Comparison of ENCODE assay signal across 18 mouse cellular contexts in genomic region chr2:117328521-117329285, GRCm38 (mm10). TPM values are rescaled to one million over a fixed set of nuclear protein-coding genes. Genes with fewer than 3 reads are reported as not detected.
DNase-seq lines count a peak whose midpoint lies in the region; ATAC-seq and TF ChIP-seq lines count a peak whose summit lies in the region.
"Had no signal": no experiment of that assay in that cellular context is flagged by ENCODE, and none has a peak within 500 bp of the region (broad histone marks: within the 10 kb centered on the region; RNA-seq: fewer than 3 reads in every experiment).

No protein-coding gene starts in this region.

- no peaks in the 10 kb centered on the region for H3K4me1 ChIP-seq in hindbrain, embryonic 13.5 days (replicated peaks)
- H3K4me1 ChIP-seq in stomach, postnatal 0 days (replicated peaks; ENCODE audit: control insufficient read depth, insufficient read depth) = no peaks in the 10 kb centered on the region
- H3K4me1 ChIP-seq: heart, embryonic 13.5 days; hindbrain, embryonic 10.5 days; midbrain, embryonic 10.5 days had no signal

- H3K36me3 ChIP-seq in hindbrain, embryonic 13.5 days = no peaks in the 10 kb centered on the region
- H3K36me3 ChIP-seq in stomach, postnatal 0 days (ENCODE audit: control insufficient read depth, insufficient read depth, low read length) = no peaks in the 10 kb centered on the region
- H3K36me3 ChIP-seq: heart, embryonic 13.5 days; hindbrain, embryonic 10.5 days; midbrain, embryonic 10.5 days had no signal

- DNase-seq in lung, postnatal 25 days (ENCODE audit: low spot score) = peak; percentile 32
- no peak for DNase-seq in lung, postnatal 10 days
- DNase-seq in brain, embryonic 14.5 days (ENCODE audit: low read depth) = peak; percentile 15
- DNase-seq in naive thymus-derived CD4-positive, alpha-beta T cell, adult 2 months (ENCODE audit: low read depth) = peak; percentile 59
- no peak for DNase-seq in adrenal gland, adult (ENCODE audit: inconsistent age in 2 of 2, low spot score in 1 of 2)
- DNase-seq in stomach, postnatal 0 days (ENCODE audit: low spot score) = no peak
- DNase-seq: adrenal gland, adult 2 months; cerebellum, adult 9-10 months; gastrocnemius, postnatal 25 days; kidney, postnatal 10 days; liver; right cerebral cortex, adult 18-20 months had no signal

- TF ChIP-seq CTCF in brain, embryonic 14.5 days (IDR thresholded peaks at IDR 0.05; ENCODE audit: borderline replicate concordance, extremely low read depth, insufficient read depth, insufficient read length) = no peak
- no peak for TF ChIP-seq CTCF in stomach, postnatal 0 days (IDR thresholded peaks at IDR 0.05; ENCODE audit: low read depth)

- TF ChIP-seq POLR2A in brain, embryonic 14.5 days (IDR thresholded peaks at IDR 0.05; ENCODE audit: borderline replicate concordance, extremely low read depth, insufficient read depth, insufficient read length, poor library complexity, severe bottlenecking) = no peak

- no peak overlapping the region for H3K27ac ChIP-seq in hindbrain, embryonic 13.5 days
- no peak overlapping the region for H3K27ac ChIP-seq in stomach, postnatal 0 days (replicated peaks)
- H3K27ac ChIP-seq: heart, embryonic 13.5 days; hindbrain, embryonic 10.5 days; midbrain, embryonic 10.5 days had no signal

- H3K4me2 ChIP-seq in hindbrain, embryonic 13.5 days = no peak overlapping the region
- no peak overlapping the region for H3K4me2 ChIP-seq in stomach, postnatal 0 days (replicated peaks; ENCODE audit: low read depth)
- H3K4me2 ChIP-seq: heart, embryonic 13.5 days had no signal

- 85% methylated on average over 9 of the region's 9 CpGs for WGBS in hindbrain, embryonic 13.5 days
- WGBS in stomach, postnatal 0 days = 72% methylated on average over 9 of the region's 9 CpGs

- no peak overlapping the region for H3K9ac ChIP-seq in hindbrain, embryonic 13.5 days
- no peak overlapping the region for H3K9ac ChIP-seq in stomach, postnatal 0 days (ENCODE audit: low read length)
- H3K9ac ChIP-seq: heart, embryonic 13.5 days had no signal

- TF ChIP-seq EP300 in stomach, postnatal 0 days (optimal IDR thresholded peaks at IDR 0.05) = no peak

- no peaks in the 10 kb centered on the region for H3K27me3 ChIP-seq in hindbrain, embryonic 13.5 days
- no peaks in the 10 kb centered on the region for H3K27me3 ChIP-seq in stomach, postnatal 0 days (ENCODE audit: control insufficient read depth, insufficient read depth, low read length)
- H3K27me3 ChIP-seq: heart, embryonic 13.5 days had no signal

- H3K9me3 ChIP-seq in hindbrain, embryonic 13.5 days = no peaks in the 10 kb centered on the region
- no peaks in the 10 kb centered on the region for H3K9me3 ChIP-seq in stomach, postnatal 0 days (ENCODE audit: control insufficient read depth, low read length)
- H3K9me3 ChIP-seq: heart, embryonic 13.5 days; hindbrain, embryonic 10.5 days; midbrain, embryonic 10.5 days had no signal

- ATAC-seq in CD4-positive, CD25-positive, alpha-beta regulatory T cell, adult 4 months = peak; percentile 92
- ATAC-seq in hindbrain, embryonic 13.5 days (ENCODE audit: low FRiP score) = no peak
- ATAC-seq in stomach, postnatal 0 days (ENCODE audit: low FRiP score, low TSS enrichment) = no peak
- ATAC-seq: intestine, postnatal 0 days had no signal

- no peak overlapping the region for H3K4me3 ChIP-seq in hindbrain, embryonic 13.5 days
- H3K4me3 ChIP-seq in stomach, postnatal 0 days (ENCODE audit: low read depth, low read length) = no peak overlapping the region
- H3K4me3 ChIP-seq: heart, embryonic 13.5 days; hindbrain, embryonic 10.5 days; midbrain, embryonic 10.5 days had no signal

RNA-seq across cellular contexts. Expression of gene Rasgrp1, which starts 14.1 kb away (rescaled TPM):
- 10 to 100 TPM; 66.0 to 79.2 TPM for polyA plus RNA-seq in CD4-positive, CD25-positive, alpha-beta regulatory T cell, adult 4 months (2017; shearing (Covaris generic))
- polyA plus RNA-seq in brain, embryonic 14.5 days (2012; rRNA removed) = 2.7 and 3.4 TPM in 2 replicates
- 1.0 and 1.2 TPM in 2 replicates for polyA plus RNA-seq in hindbrain, embryonic 13.5 days (2015; fragmentation: Nextera tagmentation; extraction: Ambion mirVana)
- 2.5 and 2.7 TPM in 2 replicates for polyA plus RNA-seq in stomach, postnatal 0 days (2015; fragmentation: Nextera tagmentation; extraction: Ambion mirVana)

Comparison
In these comparisons a context has a peak if more than half of its experiments do, and no peak if none do; other contexts are left out.
1. DNase-seq: peak in lung, postnatal 25 days (single experiment), brain, embryonic 14.5 days (single experiment) and naive thymus-derived CD4-positive, alpha-beta T cell, adult 2 months (single experiment); none in lung, postnatal 10 days (single experiment), adrenal gland, adult (0 of 2) and stomach, postnatal 0 days (single experiment).
2. RNA of gene Rasgrp1, which starts 14.1 kb away (polyA plus RNA-seq): 66.0 to 79.2 TPM in CD4-positive, CD25-positive, alpha-beta regulatory T cell, adult 4 months; 2.7 to 3.4 TPM in brain, embryonic 14.5 days, 2.5 to 2.7 TPM in stomach, postnatal 0 days and 1.0 to 1.2 TPM in hindbrain, embryonic 13.5 days; every median in the first group is over 10 times any median in the second.